Mouse (Mus musculus) retina, postnatal 1 day (tissue): ENCODE measurements at regions not wholly inside any gene's neighbourhood (a gene's known extent, or its start where the extent isn't known, plus 50 kb on each side); places are given as distances from the start of the nearest gene placed in this dataset.

Experiments
- DNase-seq: peaks from one replicate; pipeline ENCODE4 v3.0.0-alpha.2; 2012

- no peak for DNase-seq
Observed at GRCm38 (mm10) chr9:85520941-85521340, 193.8 kb upstream of the Tent5a start.

- DNase-seq: peak; percentile 44
Observed at GRCm38 (mm10) chr9:85499006-85499405, 171.9 kb upstream of the Tent5a start.

- peak; percentile 69 for DNase-seq
Observed at GRCm38 (mm10) chr9:85497348-85497747, 170.2 kb upstream of the Tent5a start.

GRCm38 (mm10) chr9:85496506-85497239 lies 169.5 kb upstream of the Tent5a start:
- DNase-seq: peak; percentile 91

- DNase-seq: no peak
Observed at GRCm38 (mm10) chr9:85495056-85495455, 167.9 kb upstream of the Tent5a start.

- no peak for DNase-seq
Observed at GRCm38 (mm10) chr9:85493760-85494159, 166.6 kb upstream of the Tent5a start.

- DNase-seq: no peak
Observed at GRCm38 (mm10) chr9:85490367-85490766, 163.2 kb upstream of the Tent5a start.

GRCm38 (mm10) chr9:85487915-85488314 lies 160.8 kb upstream of the Tent5a start:
- DNase-seq: peak; percentile 33

- peak; percentile 55 for DNase-seq
Observed at GRCm38 (mm10) chr9:85487052-85487668, 160.0 kb upstream of the Tent5a start.

GRCm38 (mm10) chr9:85485749-85486148 lies 158.6 kb upstream of the Tent5a start:
- DNase-seq: no peak

- DNase-seq: no peak
Observed at GRCm38 (mm10) chr9:85483248-85483647, 156.1 kb upstream of the Tent5a start.

- no peak for DNase-seq
Observed at GRCm38 (mm10) chr9:85480566-85480965, 153.4 kb upstream of the Tent5a start.

GRCm38 (mm10) chr9:85475214-85475613 lies 148.1 kb upstream of the Tent5a start:
- no peak for DNase-seq

GRCm38 (mm10) chr9:85470264-85470821 lies 143.2 kb upstream of the Tent5a start:
- DNase-seq: no peak

GRCm38 (mm10) chr9:85469288-85469687 lies 142.1 kb upstream of the Tent5a start:
- DNase-seq: no peak

- no peak for DNase-seq
Observed at GRCm38 (mm10) chr9:85466671-85467070, 139.5 kb upstream of the Tent5a start.

GRCm38 (mm10) chr9:85459062-85459805 lies 132.1 kb upstream of the Tent5a start:
- DNase-seq: no peak

GRCm38 (mm10) chr9:85458356-85458755 lies 131.2 kb upstream of the Tent5a start:
- no peak for DNase-seq

GRCm38 (mm10) chr9:85457400-85457799 lies 130.3 kb upstream of the Tent5a start:
- DNase-seq: no peak

- DNase-seq: no peak
Observed at GRCm38 (mm10) chr9:85455382-85455781, 128.2 kb upstream of the Tent5a start.

GRCm38 (mm10) chr9:85452196-85452857 lies 125.2 kb upstream of the Tent5a start:
- DNase-seq: no peak

GRCm38 (mm10) chr9:85451349-85451748 lies 124.2 kb upstream of the Tent5a start:
- DNase-seq: no peak

GRCm38 (mm10) chr9:85450877-85451276 lies 123.7 kb upstream of the Tent5a start:
- no peak for DNase-seq
